Mouse (Mus musculus) MEL (cell line): ENCODE results near the gene Gm20388. TPM values are rescaled to one million over a fixed set of nuclear protein-coding genes. Genes with fewer than 3 reads are reported as not detected.
A peak's percentile ranks its signal among the peaks of the same experiment; 100 is the strongest.

Experiments
- DNase-seq: peaks from one replicate; pipeline ENCODE4 v3.0.0; 2011; ENCODE audit warnings: low read depth, low spot score
- H3K27ac ChIP-seq: 2 replicates; pipeline ENCODE4 v1.5.1; 2012; ENCODE audit warnings: low read depth, mild to moderate bottlenecking, control low read depth, low read length, moderate library complexity; ENCODE audit not compliant: control insufficient read depth
- H3K27me3 ChIP-seq, 2 experiments: fragments of 150-350 bp in 1 of 2; sonication (generic) in 1 of 2; 2 replicates each; pipeline ENCODE4 v1.6.1; 2012; ENCODE audit warnings: low read length in 2 of 2, mild to moderate bottlenecking in 2 of 2, improper control_type of control experiment in 1 of 2, moderate library complexity in 1 of 2; ENCODE audit not compliant: insufficient read depth in 2 of 2, control insufficient read depth in 1 of 2
- H3K36me3 ChIP-seq, 2 experiments: 2 replicates each; pipeline ENCODE4 v1.6.1; 2012 to 2014; ENCODE audit warnings: low read length in 2 of 2, improper control_type of control experiment in 1 of 2, inconsistent platforms in 1 of 2, mild to moderate bottlenecking in 1 of 2; ENCODE audit not compliant: insufficient read depth in 2 of 2, control insufficient read depth in 1 of 2
- H3K4me1 ChIP-seq, 2 experiments: fragments of 150-350 bp in 1 of 2; sonication (generic) in 1 of 2; 2 replicates each; pipeline ENCODE4 v1.6.1; 2012; ENCODE audit warnings: low read length in 2 of 2, improper control_type of control experiment in 1 of 2, mild to moderate bottlenecking in 1 of 2; ENCODE audit not compliant: insufficient read depth in 2 of 2, control insufficient read depth in 1 of 2
- H3K4me3 ChIP-seq, 2 experiments: fragments of 150-350 bp in 1 of 2; sonication (generic) in 1 of 2; 2 replicates each; pipeline ENCODE4 v1.5.1; 2012; ENCODE audit warnings: low read depth in 2 of 2, low read length in 2 of 2, mild to moderate bottlenecking in 2 of 2, moderate library complexity in 2 of 2, control low read depth in 1 of 2, improper control_type of control experiment in 1 of 2; ENCODE audit not compliant: control insufficient read depth in 1 of 2, insufficient read depth in 1 of 2
- H3K79me2 ChIP-seq: 2 replicates; pipeline ENCODE4 v1.6.1; 2012; ENCODE audit warnings: mild to moderate bottlenecking, low read length, moderate library complexity; ENCODE audit not compliant: control insufficient read depth, poor library complexity, insufficient read depth
- H3K9ac ChIP-seq: 2 replicates; pipeline ENCODE4 v1.6.1; 2012; ENCODE audit warnings: low read depth, mild to moderate bottlenecking, control low read depth, low read length, moderate library complexity; ENCODE audit not compliant: control insufficient read depth, poor library complexity, severe bottlenecking
- H3K9me3 ChIP-seq: fragments of 150-350 bp; sonication (generic); replicated peaks from 2 replicates; pipeline ENCODE4 v1.6.1; 2012; ENCODE audit warnings: mild to moderate bottlenecking, low read length, improper control_type of control experiment, moderate library complexity; ENCODE audit not compliant: insufficient read depth
- E2F4 ChIP-seq: IDR thresholded peaks from 2 replicates; pipeline ENCODE4 v1.6.1; 2011; ENCODE audit warnings: low read depth, low read length, improper control_type of control experiment, borderline replicate concordance
- ELF1 ChIP-seq: IDR thresholded peaks from 2 replicates; pipeline ENCODE4 v1.6.1; 2014; ENCODE audit warnings: low read depth, mild to moderate bottlenecking, inconsistent platforms, low read length, improper control_type of control experiment, moderate library complexity
- EP300 ChIP-seq, 2 experiments: IDR thresholded peaks; 2 replicates each; pipeline ENCODE4 v1.6.1; 2011; ENCODE audit warnings: improper control_type of control experiment in 2 of 2, low read length in 2 of 2, low read depth in 1 of 2, mild to moderate bottlenecking in 1 of 2
- HCFC1 ChIP-seq: IDR thresholded peaks from 2 replicates; pipeline ENCODE4 v1.6.1; 2012; ENCODE audit warnings: low read depth, mild to moderate bottlenecking, inconsistent platforms, low read length, improper control_type of control experiment, moderate library complexity
- MAFK ChIP-seq: IDR thresholded peaks from 2 replicates; pipeline ENCODE4 v1.6.1; 2011; ENCODE audit warnings: low read depth, mild to moderate bottlenecking, low read length, improper control_type of control experiment, borderline replicate concordance
- MAZ ChIP-seq: IDR thresholded peaks from 2 replicates; pipeline ENCODE4 v1.6.1; 2012; ENCODE audit warnings: low read depth, mild to moderate bottlenecking, inconsistent platforms, low read length, improper control_type of control experiment
- MXI1 ChIP-seq: IDR thresholded peaks from 2 replicates; pipeline ENCODE4 v1.6.1; 2011; ENCODE audit warnings: mild to moderate bottlenecking, low read depth, low read length, improper control_type of control experiment
- MYB ChIP-seq: IDR thresholded peaks from 2 replicates; pipeline ENCODE4 v1.6.1; 2011; ENCODE audit warnings: mild to moderate bottlenecking, low read depth, low read length, improper control_type of control experiment
- NELFE ChIP-seq: IDR thresholded peaks from 2 replicates; pipeline ENCODE4 v1.6.1; 2011; ENCODE audit warnings: low read depth, low read length, improper control_type of control experiment
- NRF1 ChIP-seq: IDR thresholded peaks from 2 replicates; pipeline ENCODE4 v1.6.1; 2014; ENCODE audit warnings: low read depth, mild to moderate bottlenecking, inconsistent platforms, low read length, improper control_type of control experiment, moderate library complexity; ENCODE audit not compliant: poor library complexity, insufficient read depth, severe bottlenecking
- POLR2AphosphoS2 ChIP-seq: IDR thresholded peaks from 2 replicates; pipeline ENCODE4 v1.6.1; 2011; ENCODE audit warnings: low read length, improper control_type of control experiment
- RAD21 ChIP-seq: IDR thresholded peaks from 2 replicates; pipeline ENCODE4 v1.6.1; 2011; ENCODE audit warnings: mild to moderate bottlenecking, low read depth, low read length, improper control_type of control experiment
- RCOR1 ChIP-seq: IDR thresholded peaks from 2 replicates; pipeline ENCODE4 v1.6.1; 2012; ENCODE audit warnings: low read depth, mild to moderate bottlenecking, inconsistent platforms, low read length, improper control_type of control experiment
- SMC3 ChIP-seq: IDR thresholded peaks from 2 replicates; pipeline ENCODE4 v1.6.1; 2011; ENCODE audit warnings: low read depth, low read length, improper control_type of control experiment
- TAL1 ChIP-seq: IDR thresholded peaks from 2 replicates; pipeline ENCODE4 v1.6.1; 2012; ENCODE audit warnings: mild to moderate bottlenecking, inconsistent platforms, low read length, moderate library complexity, mixed read lengths
- TCF12 ChIP-seq: IDR thresholded peaks from 2 replicates; pipeline ENCODE4 v1.6.1; 2014; ENCODE audit warnings: low read depth, mild to moderate bottlenecking, inconsistent platforms, low read length, improper control_type of control experiment, moderate library complexity
- UBTF ChIP-seq: IDR thresholded peaks from 2 replicates; pipeline ENCODE4 v1.6.1; 2012; ENCODE audit warnings: low read depth, mild to moderate bottlenecking, inconsistent platforms, low read length, improper control_type of control experiment, moderate library complexity, borderline replicate concordance; ENCODE audit not compliant: insufficient read depth
- USF1 ChIP-seq: IDR thresholded peaks from 2 replicates; pipeline ENCODE4 v1.6.1; 2014; ENCODE audit warnings: low read depth, mild to moderate bottlenecking, inconsistent platforms, low read length, improper control_type of control experiment, moderate library complexity
- USF2 ChIP-seq, 2 experiments: IDR thresholded peaks; 2 replicates each; pipeline ENCODE4 v1.6.1; 2011 to 2012; ENCODE audit warnings: improper control_type of control experiment in 2 of 2, low read length in 2 of 2, borderline replicate concordance in 1 of 2, inconsistent platforms in 1 of 2, low read depth in 1 of 2, mild to moderate bottlenecking in 1 of 2; ENCODE audit not compliant: insufficient read depth in 1 of 2
- ZNF384 ChIP-seq: IDR thresholded peaks from 2 replicates; pipeline ENCODE4 v1.6.1; 2012; ENCODE audit warnings: low read depth, mild to moderate bottlenecking, inconsistent platforms, low read length, improper control_type of control experiment
- polyA plus RNA-seq, 2 experiments: library from polyadenylated mRNA; stranded (reverse) in 1 of 2; unstranded in 1 of 2; fragments of >175 nt in 1 of 2; fragments of >200 nt in 1 of 2; gene quantifications; 2 replicates each; pipeline versions ENCODE4 v1.2.1 to v1.2.4; 2012; ENCODE audit warnings: low replicate concordance in 2 of 2, low read depth in 1 of 2; ENCODE audit not compliant: insufficient read length in 2 of 2, insufficient read depth in 1 of 2, missing spikeins in 1 of 2
- total RNA-seq: library from RNA; depleted of rRNA; stranded (reverse); fragments of 300-350 nt; gene quantifications from 2 replicates; pipeline ENCODE4 v1.2.3, GENCODE M21; 2012

The Gm20388 gene
- total and polyA plus RNA-seq, 3 experiments = 11.1 to 17.8 TPM; not detected in 1

GRCm38 (mm10) chr8:123071176-123071575, 3160.5 kb downstream of the Gm20388 start:
- no peak for TF ChIP-seq ZNF384
- no peak for TF ChIP-seq USF2 (IDR thresholded peaks at IDR 0.05; ENCODE audit: borderline replicate concordance in 1 of 2, insufficient read depth in 1 of 2, low read depth in 1 of 2, low read length in 2 of 2)
- TF ChIP-seq TAL1 = no peak
- no peak for TF ChIP-seq MAZ
- no peak for TF ChIP-seq POLR2AphosphoS2
- no peak for TF ChIP-seq RCOR1
- TF ChIP-seq SMC3 = no peak
- no peak for TF ChIP-seq UBTF
- TF ChIP-seq ELF1 = no peak
- no peak for TF ChIP-seq NELFE
- TF ChIP-seq E2F4 = no peak
- TF ChIP-seq MAFK = no peak
- no peak for TF ChIP-seq USF1
- no peak for TF ChIP-seq NRF1
- no peak for TF ChIP-seq TCF12
- TF ChIP-seq, all 39 proteins: peak for 0

GRCm38 (mm10) chr8:123077213-123077612, 3166.6 kb downstream of the Gm20388 start:
- H3K27me3 ChIP-seq = no peaks in the 10 kb centered on the region
- H3K4me1 ChIP-seq = no peaks in the 10 kb centered on the region
- H3K9me3 ChIP-seq = no peaks in the 10 kb centered on the region
- H3K4me3 ChIP-seq = no peak overlapping the region
- no peak for TF ChIP-seq HCFC1
- TF ChIP-seq TAL1 = peak; percentile 63
- no peak for TF ChIP-seq RAD21
- TF ChIP-seq MXI1 = no peak
- 0 out of 4 replicates have a peak, but pooled peaks of 1 of the 2 experiments have one; percentile 22 for TF ChIP-seq EP300 (IDR thresholded peaks at IDR 0.05; ENCODE audit: low read depth in 1 of 2, low read length in 2 of 2)
- TF ChIP-seq MYB = no peak
- no peak for TF ChIP-seq SMC3
- TF ChIP-seq, all 39 proteins: peak for 2
- Histone ChIP-seq H3K9ac (no peak overlapping the region), H3K27ac (no peak overlapping the region), H3K36me3 (peaks cover 0 to 3% of the 10 kb centered on the region in 2 experiments; a peak in 2 of 4 replicates), H3K79me2 (no peaks in the 10 kb centered on the region)
- peak; percentile 66 for DNase-seq

More at GRCm38 (mm10) chr8:123071176-123071575, 3160.5 kb downstream of the Gm20388 start:
- H3K79me2 ChIP-seq = peaks cover 12% of the 10 kb centered on the region
- H3K9ac ChIP-seq = no peak overlapping the region
- H3K4me3 ChIP-seq = no peak overlapping the region
- DNase-seq = no peak
- H3K27ac ChIP-seq = no peak overlapping the region
- peaks cover 0 to 8% of the 10 kb centered on the region in 2 experiments; a peak in 3 of 4 replicates for H3K4me1 ChIP-seq
- H3K36me3 ChIP-seq = peaks cover 3 to 10% of the 10 kb centered on the region in 2 experiments
- H3K9me3 ChIP-seq = no peaks in the 10 kb centered on the region
- H3K27me3 ChIP-seq = no peaks in the 10 kb centered on the region
